Mouse (Mus musculus): ENCODE measurements around the gene Cobll1. TPM values are rescaled to one million over a fixed set of nuclear protein-coding genes. Genes with fewer than 3 reads are reported as not detected.

The Cobll1 gene
- total RNA-seq, 4 experiments from 2014 or later: 247 to 481 (median 339) TPM

DNA sequence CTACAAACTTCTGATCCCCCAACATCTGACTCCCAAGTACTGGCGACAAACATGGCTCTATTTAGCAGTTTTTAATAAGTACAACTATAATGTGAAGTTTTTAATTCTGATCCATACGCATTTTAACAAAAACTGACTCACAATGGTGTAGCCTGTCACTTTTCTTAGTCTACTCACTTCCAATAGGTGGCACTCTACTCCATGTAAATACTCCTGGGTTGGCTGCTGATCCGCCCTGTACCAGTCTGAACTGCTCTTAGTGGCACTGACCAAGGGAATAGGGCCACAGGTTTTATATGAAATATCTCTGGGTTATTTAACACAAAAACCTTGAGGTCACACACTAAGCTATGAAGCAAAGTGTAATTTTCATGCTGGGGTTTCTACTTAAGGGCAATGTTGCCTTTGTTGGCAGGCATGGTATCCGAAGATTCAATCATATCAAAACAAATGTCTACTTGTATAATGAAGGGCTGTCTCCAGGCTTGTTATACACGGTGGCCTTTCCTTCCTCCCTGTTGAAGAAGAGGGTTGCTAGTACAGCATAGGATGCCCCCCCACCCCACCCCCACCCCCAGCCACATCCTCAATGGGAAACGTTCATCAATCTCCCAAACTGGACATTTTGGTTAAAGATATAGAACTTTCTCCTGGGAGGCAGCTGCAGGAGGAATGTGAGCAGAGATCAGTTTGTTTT, 93.6 kb downstream of the Cobll1 start:
- DNase-seq: no peak

DNA sequence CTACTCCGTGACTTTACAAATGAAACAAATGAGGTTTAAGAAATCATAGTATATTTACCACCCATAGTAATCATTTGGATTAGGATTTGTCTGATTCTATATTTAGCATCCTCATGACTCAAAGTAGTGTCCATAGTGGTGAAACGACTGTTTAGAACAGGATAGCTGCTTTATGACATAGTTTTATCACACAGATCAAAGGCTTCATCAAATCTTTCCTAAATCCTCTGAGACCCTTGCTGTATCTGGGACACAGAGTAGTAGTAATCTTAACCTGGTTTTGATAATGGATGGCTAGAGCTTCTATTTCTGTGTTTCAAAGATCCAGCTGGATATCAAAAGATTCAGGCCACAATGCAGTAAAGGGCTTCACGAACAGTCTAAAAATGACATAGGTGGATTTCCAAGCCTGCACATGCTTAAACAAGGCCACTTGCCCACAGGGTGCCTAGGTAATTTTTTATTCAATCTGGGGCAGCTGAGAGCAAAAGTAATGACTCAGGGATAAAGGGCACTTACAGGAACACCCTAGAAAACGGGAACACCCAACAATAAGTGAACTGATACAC, 98.0 kb downstream of the Cobll1 start:
- DNase-seq: no peak

DNA sequence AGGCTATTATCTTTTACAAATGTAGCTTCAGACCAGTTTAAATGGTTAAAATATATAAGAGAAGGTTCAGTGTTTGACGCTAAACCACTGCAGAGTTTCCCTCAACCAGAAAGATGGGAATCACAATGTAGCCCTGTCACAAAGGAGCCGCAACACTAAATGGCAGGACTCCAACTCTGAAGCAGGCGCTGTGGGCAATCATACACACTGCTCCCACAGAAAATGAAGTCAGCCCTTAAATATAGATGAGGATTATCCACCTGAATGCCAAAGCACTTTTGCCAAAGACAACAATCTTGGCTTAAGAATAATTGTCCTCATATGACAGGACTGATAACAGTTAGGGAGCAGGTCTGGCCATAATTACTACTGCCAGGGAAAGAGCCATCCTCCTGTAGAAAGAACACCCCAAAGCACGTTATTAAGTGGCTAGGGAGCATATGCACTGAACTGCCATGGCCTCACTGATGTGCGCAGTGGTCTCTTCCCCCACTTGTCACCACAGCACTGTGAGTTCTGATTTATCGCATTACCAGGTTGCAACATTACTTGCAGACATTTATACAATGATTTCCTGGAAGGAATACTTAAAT, 98.8 kb downstream of the Cobll1 start:
- DNase-seq: no peak

DNA sequence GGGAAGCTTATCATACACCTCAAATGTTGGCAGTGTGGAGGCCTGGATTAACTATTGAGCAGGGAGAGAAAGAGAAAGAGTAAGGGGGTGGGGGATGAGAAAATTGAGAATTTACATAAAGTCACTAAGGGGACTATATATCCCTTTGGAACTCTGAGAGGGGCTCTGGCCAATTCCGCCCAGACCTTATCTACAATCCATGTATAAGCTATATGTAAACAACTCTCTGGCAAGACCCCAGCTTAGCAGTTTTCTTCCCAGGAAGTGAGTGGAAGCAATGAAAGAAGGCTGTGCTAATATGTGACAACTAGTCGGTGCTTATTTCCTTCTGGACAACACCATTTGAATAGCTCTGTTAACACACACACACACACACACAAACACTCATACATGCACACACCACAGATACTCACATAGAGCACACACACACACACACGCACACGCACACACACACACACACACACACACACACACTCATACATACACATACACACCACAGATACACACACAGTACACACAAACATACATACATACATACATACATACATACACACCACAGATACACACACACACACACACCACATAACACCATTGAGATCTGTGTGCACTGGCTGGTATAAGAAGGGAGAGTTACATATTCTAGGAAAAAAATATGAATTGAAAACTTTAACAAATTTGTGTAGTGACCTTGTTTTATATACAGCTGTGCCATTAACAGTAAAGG, 99.4 kb downstream of the Cobll1 start:
- DNase-seq: no peak

DNA sequence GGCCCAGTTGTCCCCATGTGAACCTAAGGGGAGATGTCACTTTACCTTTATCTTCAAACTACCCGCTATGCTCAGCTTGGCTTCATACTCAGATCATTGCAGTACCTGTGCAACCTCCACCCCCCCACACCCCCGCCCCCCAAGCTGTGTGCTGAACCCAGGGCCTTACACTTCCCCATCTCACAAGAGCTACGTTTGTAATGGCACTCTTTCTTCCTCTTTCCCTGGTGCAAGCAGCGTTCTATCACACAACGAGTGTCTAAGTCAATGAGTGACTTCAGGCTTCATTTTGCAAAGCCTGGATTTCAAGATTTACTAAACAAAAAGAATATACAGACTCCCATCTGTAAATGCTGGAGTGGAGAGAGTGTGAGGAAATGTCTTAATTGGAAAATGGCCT, 100.2 kb downstream of the Cobll1 start:
- no peak for DNase-seq

DNA sequence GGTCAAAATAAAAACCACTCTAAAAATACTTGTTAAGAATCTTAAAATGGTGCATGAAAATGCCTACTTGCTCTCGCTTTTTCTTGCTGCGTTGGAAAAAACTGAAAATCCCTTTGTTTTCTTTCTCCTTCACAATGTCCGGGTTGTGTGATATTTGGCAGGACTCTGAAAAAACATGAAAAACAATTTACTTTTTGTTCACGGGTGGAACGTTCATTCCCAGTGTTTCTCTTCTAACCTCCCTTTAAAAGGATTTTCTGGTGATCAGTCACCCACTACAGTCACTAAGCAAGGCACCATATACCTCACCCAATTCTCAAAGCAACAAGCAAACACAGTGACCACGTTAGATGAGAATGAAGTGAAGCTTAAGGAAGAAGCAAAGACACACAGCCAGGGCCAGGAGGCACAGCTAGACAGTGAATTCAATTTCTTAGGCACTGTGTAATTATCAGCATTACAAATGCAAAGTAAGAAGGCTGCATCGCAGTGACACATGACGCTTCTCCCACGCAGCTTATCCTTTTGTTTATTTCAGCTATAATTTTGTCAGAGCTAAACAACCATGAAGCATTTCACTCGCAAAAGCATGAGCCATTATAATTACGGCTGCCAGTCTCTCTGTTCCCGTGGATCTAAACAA, 112.9 kb downstream of the Cobll1 start:
- DNase-seq: no peak

DNA sequence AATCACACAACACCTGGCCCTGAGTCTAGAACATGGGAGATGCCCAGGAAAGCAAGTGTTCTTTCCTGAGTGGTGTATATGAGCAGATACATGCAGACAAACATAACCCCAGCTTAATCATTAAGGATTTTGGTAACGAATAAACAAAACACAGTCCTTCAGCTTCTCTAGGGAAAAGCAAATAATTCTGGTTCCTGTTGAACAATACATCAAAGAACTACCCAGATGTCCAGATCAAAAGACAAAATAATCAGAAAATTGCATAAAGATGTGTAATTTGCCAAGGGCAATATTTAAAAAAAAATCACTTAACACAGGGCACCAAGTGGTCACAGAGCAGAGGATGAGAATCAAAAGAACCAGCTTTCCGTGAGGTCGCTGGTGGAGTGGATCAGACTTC, 115.5 kb downstream of the Cobll1 start:
- no peak for DNase-seq

DNA sequence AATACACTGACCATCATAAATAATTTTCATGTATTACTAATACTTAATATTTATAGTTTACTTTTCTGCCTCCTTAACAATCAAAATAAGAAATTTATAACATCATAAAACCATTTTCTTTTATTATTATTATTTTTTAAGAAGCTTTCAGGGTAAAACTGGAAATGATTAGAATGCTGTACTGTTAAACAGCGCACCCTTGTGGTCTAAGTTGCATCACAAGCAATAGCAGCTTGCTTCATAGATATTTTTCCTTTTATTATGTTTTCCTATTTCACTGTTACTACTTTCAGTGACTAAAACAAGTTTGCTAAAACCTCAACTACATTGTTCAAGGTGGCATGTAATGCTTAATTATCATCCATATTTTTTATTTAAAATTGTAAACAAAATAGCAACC, 117.8 kb downstream of the Cobll1 start:
- no peak for DNase-seq

DNA sequence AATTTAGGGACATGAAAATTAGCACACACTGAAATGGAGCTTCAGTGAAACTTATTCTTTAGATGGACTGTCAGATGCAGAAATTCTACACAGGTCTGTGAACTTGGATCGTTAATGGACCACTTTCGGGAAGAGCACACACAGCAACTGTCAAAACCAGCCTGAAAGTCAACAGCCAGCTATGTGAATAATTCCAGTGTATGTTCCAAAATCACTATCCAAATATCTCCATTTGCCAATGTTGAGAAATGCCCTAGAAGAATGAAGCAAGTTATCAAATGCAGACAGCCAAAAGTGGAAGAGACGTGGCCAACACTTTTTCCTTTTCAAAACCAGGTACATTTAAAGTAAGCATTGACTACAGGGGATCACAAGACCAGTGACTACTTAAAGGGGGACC, 118.2 kb downstream of the Cobll1 start:
- DNase-seq: no peak

DNA sequence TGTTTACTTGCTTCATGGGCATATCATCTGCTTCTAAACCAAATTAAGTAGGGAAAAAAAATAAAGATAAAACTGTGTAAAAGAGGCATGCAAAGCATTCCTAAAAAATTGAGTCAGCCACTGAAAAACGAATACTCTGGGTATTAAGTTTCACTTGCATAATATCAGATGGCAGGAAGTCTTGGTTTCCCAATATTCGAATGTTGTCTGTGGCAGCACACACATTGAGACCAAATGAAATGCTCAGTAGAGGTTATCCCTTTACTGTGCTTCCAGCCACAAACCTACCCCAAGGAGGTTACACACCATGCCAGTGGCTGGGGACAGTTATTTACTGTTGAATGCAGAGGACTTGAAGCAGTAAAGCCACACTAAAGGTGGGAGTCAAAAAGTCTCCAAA, 119.1 kb downstream of the Cobll1 start:
- DNase-seq: no peak

DNA sequence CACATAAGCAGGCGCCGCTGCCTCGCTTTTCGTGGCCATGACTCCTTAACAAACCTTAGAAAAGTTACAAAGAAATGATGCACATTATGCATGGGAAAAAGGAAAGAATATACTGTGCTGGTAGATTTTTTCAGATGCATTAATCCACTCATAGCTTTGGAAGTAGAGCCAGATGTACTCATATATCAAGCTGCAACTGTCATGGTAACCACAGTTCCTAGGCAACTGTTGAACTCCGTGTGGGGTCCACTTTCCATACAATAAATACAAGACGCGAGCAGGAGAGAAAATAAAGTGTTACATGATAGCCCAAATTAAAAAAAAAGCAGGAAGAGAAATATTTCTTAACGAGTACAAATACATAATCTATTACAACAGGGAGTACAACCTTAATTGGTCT, 119.5 kb downstream of the Cobll1 start:
- no peak for DNase-seq

DNA sequence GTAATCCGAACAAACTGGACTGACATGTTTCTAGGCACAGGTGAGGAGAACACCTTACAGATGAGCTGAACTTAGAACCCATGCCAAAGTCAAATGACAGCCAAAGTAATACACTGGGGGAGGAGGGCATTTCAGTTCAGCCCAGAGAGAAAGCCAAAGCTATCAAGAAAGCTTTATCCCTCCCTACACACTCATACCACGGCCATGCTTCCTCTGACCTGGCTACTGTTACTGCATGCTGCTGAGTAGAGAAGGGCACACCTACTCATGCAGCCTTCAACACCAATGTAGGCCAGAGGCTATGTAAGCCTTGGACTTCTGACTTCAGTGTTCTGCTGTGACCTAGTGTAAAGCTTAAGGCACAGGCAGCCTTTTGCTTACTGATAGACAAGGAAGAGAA, 120.1 kb downstream of the Cobll1 start:
- DNase-seq: no peak

DNA sequence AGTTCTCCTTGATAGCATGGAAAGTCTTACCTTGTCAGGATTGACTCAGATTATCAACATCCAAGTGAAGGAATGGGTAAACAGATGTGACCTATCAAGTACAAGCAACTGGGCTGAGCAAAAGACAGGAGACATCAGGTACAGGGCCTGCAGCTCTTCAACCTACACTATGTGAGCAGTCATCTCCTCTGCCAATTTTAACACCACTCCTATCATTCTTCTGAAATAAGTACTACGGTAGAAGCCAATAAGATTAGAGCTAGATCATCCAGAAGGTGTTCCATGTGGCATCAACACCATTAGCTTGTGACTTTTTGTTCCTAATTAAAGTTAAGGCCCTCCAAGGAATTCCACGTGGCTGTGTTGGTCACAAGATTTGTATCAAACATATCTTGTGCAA, 121.3 kb downstream of the Cobll1 start:
- DNase-seq: no peak

DNA sequence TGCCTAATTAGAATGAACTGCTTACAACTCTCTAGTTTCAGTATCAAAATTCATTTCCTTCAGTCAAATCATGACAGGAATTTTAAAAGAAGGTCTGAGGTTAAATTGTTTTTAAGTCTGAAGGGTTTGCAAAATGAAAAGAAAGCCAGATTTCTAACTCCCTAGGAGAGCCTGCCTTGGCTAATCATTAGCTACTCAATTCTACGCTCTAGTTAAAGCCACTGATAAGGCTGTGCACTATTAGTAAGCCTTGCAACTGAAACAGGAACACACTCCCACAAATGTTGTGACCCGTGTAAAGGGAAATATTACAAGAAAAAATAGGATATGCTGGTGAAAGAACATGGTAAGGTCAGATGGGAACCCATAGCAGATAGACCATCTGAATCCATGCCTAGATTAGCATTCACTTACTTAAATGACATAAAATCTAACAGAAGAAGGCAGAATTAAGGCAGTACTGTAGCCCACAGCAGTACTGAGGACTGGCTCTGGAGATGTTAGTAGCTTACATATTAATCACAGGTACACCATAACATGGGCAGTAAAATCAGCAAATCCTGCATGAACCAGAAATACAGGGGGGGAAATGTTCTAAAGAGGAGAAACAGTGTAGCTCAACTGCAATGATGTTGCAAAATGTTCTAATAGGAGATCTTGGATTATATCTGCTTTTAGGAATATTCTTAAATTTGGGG, 122.6 kb downstream of the Cobll1 start:
- DNase-seq: no peak

DNA sequence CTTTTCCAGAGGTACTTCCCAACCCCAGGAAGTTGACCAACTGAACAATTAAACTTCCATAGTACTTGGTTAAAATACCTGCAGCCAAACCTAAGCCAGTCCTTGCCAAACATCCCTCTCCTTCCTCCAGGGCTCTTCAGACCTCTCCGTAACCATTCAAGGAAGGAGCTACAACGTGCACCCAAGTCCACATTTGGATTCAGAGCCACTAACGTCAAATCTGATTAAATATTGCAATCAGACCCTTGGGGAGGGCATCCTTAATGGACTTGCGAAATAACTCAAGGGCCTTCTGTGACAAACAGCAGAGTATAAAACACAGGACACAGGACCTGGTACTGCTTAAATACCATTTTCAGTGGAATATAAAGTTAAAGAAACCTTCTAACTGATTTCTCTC, 126.0 kb downstream of the Cobll1 start:
- no peak for DNase-seq

DNA sequence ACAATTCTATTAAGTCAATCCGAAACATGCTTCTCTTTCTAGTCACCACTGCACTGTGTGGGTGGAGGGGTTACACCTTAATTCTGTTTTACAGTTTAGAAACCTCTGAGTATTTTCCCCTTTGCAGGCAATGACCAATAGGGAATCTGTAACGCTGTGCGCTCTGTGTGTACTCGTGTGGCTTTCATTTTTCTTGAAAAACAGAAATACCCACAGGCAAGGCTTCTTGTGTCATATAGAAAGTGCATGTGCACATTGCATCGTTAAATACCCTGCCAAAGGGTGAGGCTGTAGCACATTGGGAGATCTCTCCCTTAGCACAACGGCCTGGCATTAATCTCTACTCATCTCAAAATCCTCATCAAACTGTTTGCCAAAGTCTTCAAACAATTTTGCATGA, 134.6 kb downstream of the Cobll1 start:
- no peak for DNase-seq

DNA sequence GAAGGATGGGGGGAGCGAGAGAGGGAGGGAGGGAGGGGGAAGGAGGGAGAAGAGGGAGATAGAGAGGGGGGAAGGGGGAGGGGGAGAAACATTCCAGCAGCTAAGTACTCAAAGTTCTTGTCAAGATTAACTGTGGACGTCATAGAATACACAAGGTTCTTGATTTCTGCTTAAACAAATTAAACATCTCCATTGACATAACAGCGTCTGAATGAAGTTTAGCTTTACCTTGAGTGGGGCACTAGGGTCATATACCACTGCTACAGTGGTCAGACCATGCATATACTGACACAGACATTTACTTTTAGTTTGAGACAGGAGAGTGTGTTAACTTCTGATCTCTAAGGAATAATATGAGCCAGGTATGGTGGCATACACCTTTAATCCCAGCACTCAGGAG, 135.4 kb downstream of the Cobll1 start:
- DNase-seq: no peak

DNA sequence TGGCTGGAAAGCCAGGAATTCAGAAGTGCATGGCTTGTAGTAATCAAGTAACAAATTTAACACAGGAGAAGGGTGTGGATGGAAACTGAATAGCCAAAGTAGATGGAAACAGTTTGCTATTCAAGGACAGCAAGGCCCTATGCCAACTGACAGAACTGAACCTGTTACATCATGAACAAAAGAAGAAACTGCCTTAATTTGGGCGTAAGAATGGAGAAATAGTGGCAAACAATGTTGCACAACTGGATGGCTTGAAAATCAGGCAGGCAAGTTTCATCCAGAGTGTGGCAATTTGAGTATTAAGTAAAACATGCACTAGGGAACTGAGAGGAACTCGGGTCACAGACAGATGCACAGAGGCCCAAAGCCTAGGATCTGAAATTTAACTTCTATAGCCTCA, 137.8 kb downstream of the Cobll1 start:
- peak; percentile 30 for DNase-seq

DNA sequence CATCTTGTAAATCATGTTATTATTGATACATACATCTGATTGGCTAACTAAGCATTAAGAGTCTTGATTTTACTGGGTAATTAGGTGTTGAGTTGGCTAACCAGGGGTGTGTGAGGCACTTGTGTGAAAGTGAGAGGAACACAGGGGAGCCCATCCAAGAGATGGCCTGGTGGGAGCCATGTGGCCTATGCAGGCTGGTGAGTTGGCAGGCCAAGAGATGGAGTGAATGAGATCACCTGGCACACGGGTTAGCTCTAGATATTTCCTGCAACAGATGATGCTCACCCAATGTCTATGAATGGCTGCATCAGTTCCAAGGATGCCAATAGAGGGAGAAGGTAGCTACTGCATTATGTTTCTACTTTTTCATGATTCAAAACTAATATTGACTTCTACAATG, 139.2 kb downstream of the Cobll1 start:
- DNase-seq: no peak

DNA sequence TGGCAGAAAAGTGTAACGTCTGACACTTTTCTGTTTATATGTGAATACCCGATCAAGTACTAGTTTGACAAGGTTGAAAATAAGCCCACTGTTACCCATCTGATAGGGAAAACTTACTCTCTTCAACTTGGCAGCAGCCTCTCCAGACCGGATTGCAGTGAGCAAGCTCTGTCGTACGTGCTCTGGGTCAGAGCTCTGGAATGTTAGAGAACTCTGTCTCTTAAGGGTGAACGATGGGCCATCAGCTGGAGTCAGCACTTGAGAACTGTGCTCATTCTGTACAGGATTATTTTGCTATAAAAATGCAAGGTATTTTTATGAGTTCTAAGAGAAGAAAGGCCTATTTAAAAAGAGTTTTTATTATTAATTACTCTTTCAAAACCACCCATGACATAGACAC, 143.6 kb downstream of the Cobll1 start:
- no peak for DNase-seq

DNA sequence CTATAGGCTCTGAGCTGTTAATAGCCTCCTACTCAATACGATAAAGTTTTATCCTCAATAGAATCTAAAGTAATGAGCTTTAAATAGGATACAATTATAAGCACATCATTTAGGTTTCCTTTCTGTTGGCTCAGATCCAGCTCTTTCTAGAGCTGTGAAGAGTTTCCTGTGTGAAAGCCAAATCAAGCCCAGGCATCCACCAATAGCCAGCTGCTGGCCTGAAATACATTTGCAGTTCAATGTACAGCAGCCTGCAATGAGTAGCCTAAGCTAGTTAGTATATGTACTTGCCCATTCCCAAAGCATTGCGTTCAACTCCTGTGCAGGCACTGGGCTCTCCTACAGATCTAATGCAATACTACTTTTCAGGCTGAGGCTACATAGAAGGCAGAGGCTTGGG, 145.2 kb downstream of the Cobll1 start:
- no peak for DNase-seq

DNA sequence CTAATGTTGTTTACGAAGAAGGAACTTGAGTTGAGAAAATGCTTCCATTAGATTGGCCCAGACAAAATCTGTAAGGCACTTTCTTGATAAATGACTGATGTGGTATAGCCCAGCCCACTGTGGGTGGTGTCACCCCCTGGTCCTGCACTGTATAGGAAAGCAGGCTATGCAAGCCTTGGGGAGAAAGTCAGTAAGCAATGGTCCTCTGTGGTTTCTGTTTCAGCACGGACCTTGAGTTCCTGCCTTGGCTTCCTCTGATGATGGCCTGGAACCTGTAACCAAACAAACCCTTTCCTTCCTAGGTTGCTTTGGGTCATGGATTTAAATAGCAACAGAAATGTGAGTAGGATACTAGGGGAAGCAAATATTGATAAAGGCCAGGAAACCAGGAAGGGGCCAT, 148.2 kb downstream of the Cobll1 start:
- DNase-seq: no peak

DNA sequence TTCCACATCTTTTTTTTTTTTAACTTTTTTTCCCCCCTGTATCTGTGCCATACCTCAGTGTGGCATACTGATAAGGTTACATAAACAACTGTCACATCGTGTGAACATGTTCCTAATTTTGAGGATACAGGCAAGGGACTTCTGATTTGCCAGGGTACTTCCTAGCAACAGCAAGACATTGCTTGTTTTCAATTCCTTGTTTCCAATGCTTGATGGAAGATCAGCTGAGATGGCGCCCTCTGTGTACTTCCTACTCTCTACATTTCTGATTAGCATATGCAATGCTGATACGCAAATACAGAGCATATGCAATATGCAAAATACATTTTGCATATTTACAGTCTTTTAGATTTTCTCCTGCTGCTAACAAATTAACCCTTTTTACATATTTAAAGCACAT, 152.0 kb downstream of the Cobll1 start:
- no peak for DNase-seq
